16 mouse cellular contexts compared by ENCODE assay signal in genomic region chr5:92220287-92220902, GRCm38 (mm10). TPM values are rescaled to one million over a fixed set of nuclear protein-coding genes. Genes with fewer than 3 reads are reported as not detected.
DNase-seq lines count a peak whose midpoint lies in the region; ATAC-seq and TF ChIP-seq lines count a peak whose summit lies in the region.
"Had no signal": no experiment of that assay in that cellular context is flagged by ENCODE, and none has a peak within 500 bp of the region (broad histone marks: within the 10 kb centered on the region; RNA-seq: fewer than 3 reads in every experiment).

No protein-coding gene starts in this region.

- in situ Hi-C loops in Patski (cut with MboI; ENCODE audit: low pct_unique_long_range_greater_than_20kb) = no loop called here

- CTCF ChIA-PET in Patski (lab: Charles Lee) = interaction anchor here (1.2 to 3.5 kb wide), 8 partner anchors 8 to 206 kb away, joined by 3 to 15 read pairs (median 4); no protein-coding TSS in a partner anchor

- TF ChIP-seq CTCF in Patski (IDR thresholded peaks at IDR 0.05) = no peak

- peak; percentile 27 for DNase-seq in adrenal gland, postnatal 14 days
- no peak for DNase-seq in adrenal gland, adult 8-10 months
- DNase-seq in kidney, adult 9 months = peak; percentile 38
- DNase-seq in kidney, postnatal 14 days = no peak
- DNase-seq in Patski (ENCODE audit: low read depth, low spot score) = peak; percentile 81
- DNase-seq in kidney, postnatal 25 days = peak; percentile 13 to 58
- no peak for DNase-seq in heart, adult 9 months (ENCODE audit: low spot score in 2 of 2)
- no peak for DNase-seq in embryo, embryonic 10 days (ENCODE audit: low spot score)
- DNase-seq: heart, postnatal 4 days; right cerebral cortex, postnatal 14 days had no signal

- POLR2A ChIA-PET in Patski (lab: Charles Lee) = interaction anchor here (0.6 to 1.0 kb wide), 3 partner anchors 13 to 1341 kb away, joined by 3 read pairs; no protein-coding TSS in a partner anchor

- H3K27me3 ChIP-seq in Patski = no peaks in the 10 kb centered on the region
- H3K27me3 ChIP-seq: forebrain, embryonic 12.5 days; neural tube, embryonic 13.5 days; stomach, embryonic 15.5 days had no signal

- peak; percentile 81 for ATAC-seq in Patski

RNA-seq across cellular contexts. Expression of gene U90926, which starts 5.2 kb away (rescaled TPM):
- total RNA-seq in adrenal gland, postnatal 14 days (2021) = 1.1 TPM in 1 of 2 replicates, not detected in the other
- not detected for total RNA-seq in adrenal gland, adult 8-10 months (2022)
- 0.33 TPM for polyA plus RNA-seq in Patski (2021)
- total RNA-seq: heart, adult 18-20 months; heart, postnatal 4 days; left cerebral cortex, adult 8-10 months had no signal
- polyA plus RNA-seq: forebrain, embryonic 12.5 days; liver, embryonic 11.5 days; neural tube, embryonic 13.5 days; stomach, embryonic 15.5 days had no signal

RNA-seq across cellular contexts. Expression of gene Ppef2, which starts 35.7 kb away (rescaled TPM):
- 0.22 TPM in 1 of 2 replicates, not detected in the other for total RNA-seq in adrenal gland, postnatal 14 days (2021)
- total RNA-seq in adrenal gland, adult 8-10 months (2022) = under 1 TPM in 2 of 4 experiments, not detected in 2; 0.31 to 0.55 TPM
- 0.13 TPM for polyA plus RNA-seq in Patski (2021)
- total RNA-seq: heart, adult 18-20 months; heart, postnatal 4 days had no signal

RNA-seq across cellular contexts. Expression of gene Naaa, which starts 57.6 kb away (rescaled TPM):
- total RNA-seq in adrenal gland, postnatal 14 days (2021) = 19.6 and 26.8 TPM in 2 replicates
- total RNA-seq in adrenal gland, adult 8-10 months (2022) = 10 to 100 TPM; 22.5 to 30.9 (median 26.2) TPM
- polyA plus RNA-seq in Patski (2021) = 33.5 TPM

Comparison
In these comparisons a context has a peak if more than half of its experiments do, and no peak if none do; other contexts are left out.
1. DNase-seq: peak in adrenal gland, postnatal 14 days (single experiment), kidney, adult 9 months (single experiment), Patski (single experiment) and kidney, postnatal 25 days (2 of 2); none in adrenal gland, adult 8-10 months (single experiment), kidney, postnatal 14 days (single experiment), heart, adult 9 months (0 of 2) and embryo, embryonic 10 days (single experiment).